Mouse (Mus musculus) embryonic facial prominence, embryonic 14.5 days (tissue): ENCODE measurements around the gene Acadm. TPM values are rescaled to one million over a fixed set of nuclear protein-coding genes. Genes with fewer than 3 reads are reported as not detected.

Experiments used
- ATAC-seq: fragments of 200-750 bp; cut with Nextera tagmentation; 2 replicates; pipeline ENCODE4 v1.8.0; 2017; ENCODE audit warnings: low read depth, moderate number of reproducible peaks, moderate TSS enrichment
- DNase-seq: peaks from one replicate; pipeline ENCODE4 v3.0.0-alpha.2; 2015; ENCODE audit warnings: low spot score
- H3K27ac ChIP-seq: fragments of 300-500 bp; sonication (generic); replicated peaks from 2 replicates; pipeline ENCODE4 v1.5.1; 2014; ENCODE audit warnings: low read depth, mild to moderate bottlenecking, low read length, moderate library complexity
- H3K27me3 ChIP-seq: fragments of 300-500 bp; sonication (generic); replicated peaks from 2 replicates; pipeline ENCODE4 v1.6.1; 2014; ENCODE audit warnings: low read length; ENCODE audit not compliant: control insufficient read depth, insufficient read depth
- H3K36me3 ChIP-seq: fragments of 300-500 bp; sonication (generic); 2 replicates; pipeline ENCODE4 v1.6.1; 2014; ENCODE audit warnings: low read length, mixed read lengths; ENCODE audit not compliant: control insufficient read depth, insufficient read depth
- H3K4me1 ChIP-seq: fragments of 300-500 bp; sonication (generic); 2 replicates; pipeline ENCODE4 v1.6.1; 2014; ENCODE audit warnings: antibody characterized with exemption, low read length; ENCODE audit not compliant: control insufficient read depth, insufficient read depth
- H3K4me2 ChIP-seq: fragments of 300-500 bp; sonication (generic); 2 replicates; pipeline ENCODE4 v1.6.1; 2014; ENCODE audit warnings: low read depth, mild to moderate bottlenecking, low read length, moderate library complexity, mixed read lengths
- H3K4me3 ChIP-seq: fragments of 300-500 bp; sonication (generic); 2 replicates; pipeline ENCODE4 v1.5.1; 2014; ENCODE audit warnings: low read depth, mild to moderate bottlenecking, low read length
- H3K9ac ChIP-seq: fragments of 300-500 bp; sonication (generic); 2 replicates; pipeline ENCODE4 v1.6.1; 2014; ENCODE audit warnings: low read depth, mild to moderate bottlenecking, low read length, moderate library complexity, mixed read lengths
- H3K9me3 ChIP-seq: fragments of 300-500 bp; sonication (generic); 2 replicates; pipeline ENCODE4 v1.6.1; 2016; ENCODE audit warnings: low read length; ENCODE audit not compliant: control insufficient read depth
- WGBS: fragments of 180-500 bp; shearing (Covaris S2); extraction: QIAGEN DNeasy Blood & Tissue Kit; methylation state at CpG from one replicate; pipeline ENCODE4 v1.1.7; 2014; 5-methylcytosine and 5-hydroxymethylcytosine counted together
- polyA plus RNA-seq: library from polyadenylated mRNA; unstranded; fragments of >200 nt; fragmentation: Nextera tagmentation; extraction: Ambion mirVana; gene quantifications from 2 replicates; pipeline ENCODE4 v1.2.1, GENCODE M21; 2014

The Acadm gene
- polyA plus RNA-seq: 79.4 and 81.1 TPM in 2 replicates

GRCm38 (mm10) chr3:153944335-153944990 lies at the start of gene Acadm:
Gene Acadm, minus strand, starts transcription at chr3:153944632.
- Histone ChIP-seq H3K9me3 (no peaks in the 10 kb centered on the region), H3K36me3 (0 out of 2 replicates have a peak, but pooled peaks cover 18% of the 10 kb centered on the region), H3K4me2 (peak within 1 kb of the TSS; percentile 68), H3K27me3 (no peaks in the 10 kb centered on the region), H3K4me3 (peak within 1 kb of the TSS; percentile 83), H3K4me1 (peaks cover 12% of the 10 kb centered on the region), H3K27ac (peak within 1 kb of the TSS; percentile 89), H3K9ac (peak within 1 kb of the TSS; percentile 76)
- 0% methylated on average over 27 of the region's 41 CpGs for WGBS
- DNase-seq (peak; percentile 99), ATAC-seq (peak; percentile 94)

- no peak overlapping the region for H3K27ac ChIP-seq
- DNase-seq (peak; percentile 36), ATAC-seq (no peak)
- no peaks in the 10 kb centered on the region for H3K9me3 ChIP-seq
- no peaks in the 10 kb centered on the region for H3K4me1 ChIP-seq
- no peak overlapping the region for H3K9ac ChIP-seq
- WGBS: 54% methylated on average over 10 of the region's 10 CpGs
- no peak overlapping the region for H3K4me3 ChIP-seq
- H3K36me3 ChIP-seq: no peaks in the 10 kb centered on the region
- no peak overlapping the region for H3K4me2 ChIP-seq
- H3K27me3 ChIP-seq: no peaks in the 10 kb centered on the region
Measured at GRCm38 (mm10) chr3:153984428-153985340, 40.3 kb upstream of the Acadm start.

DNA sequence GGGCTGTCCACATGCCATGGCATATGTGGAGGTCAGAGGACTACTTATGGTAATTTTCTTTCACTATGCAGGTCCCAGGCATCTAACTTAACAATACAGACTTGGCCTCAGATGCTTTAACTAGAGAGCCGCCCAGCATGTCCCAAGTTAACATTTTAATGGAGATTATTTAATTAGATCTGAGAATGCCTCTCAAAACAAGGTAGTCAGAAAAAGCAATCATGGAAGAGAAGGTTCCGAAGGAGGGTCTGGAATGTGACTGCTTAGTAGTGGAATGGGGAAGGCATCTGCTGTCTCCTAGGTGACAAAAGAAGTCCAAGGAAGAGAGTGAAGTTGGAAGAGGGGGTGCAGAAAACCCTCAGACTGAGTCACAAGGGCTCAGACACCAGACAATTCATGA lies 36.2 kb upstream of the Acadm start:
- H3K36me3 ChIP-seq: no peaks in the 10 kb centered on the region
- no peak overlapping the region for H3K27ac ChIP-seq
- H3K4me2 ChIP-seq: no peak overlapping the region
- DNase-seq (no peak), ATAC-seq (no peak)
- 0 out of 2 replicates have a peak, but pooled peaks cover 9% of the 10 kb centered on the region for H3K27me3 ChIP-seq
- no peaks in the 10 kb centered on the region for H3K4me1 ChIP-seq
- H3K9ac ChIP-seq: no peak overlapping the region
- no peaks in the 10 kb centered on the region for H3K9me3 ChIP-seq
- WGBS: 54% methylated on average over 2 of the region's 2 CpGs
- H3K4me3 ChIP-seq: no peak overlapping the region

DNA sequence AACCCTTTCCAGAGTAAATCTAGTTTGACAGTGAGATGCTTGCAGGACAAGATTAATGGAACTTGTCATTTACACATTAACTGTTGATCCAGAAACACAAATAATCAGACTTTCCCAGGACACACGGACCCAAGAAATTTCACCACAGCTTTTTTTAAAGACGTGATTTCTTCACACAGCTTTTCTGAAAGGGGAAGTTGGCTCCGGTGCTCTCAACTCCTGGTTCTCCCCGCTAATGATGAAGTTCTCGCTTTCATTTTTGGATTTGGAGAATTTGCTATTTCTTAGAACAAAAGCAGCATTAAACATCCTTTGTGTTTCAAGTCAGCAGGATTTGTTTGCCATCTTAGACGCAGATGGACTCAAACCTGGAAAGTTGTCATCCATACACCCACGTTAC lies 31.4 kb upstream of the Acadm start:
- Histone ChIP-seq H3K9ac (no peak overlapping the region), H3K27me3 (peaks cover 40% of the 10 kb centered on the region), H3K4me3 (no peak overlapping the region), H3K27ac (no peak overlapping the region), H3K4me1 (no peaks in the 10 kb centered on the region; the same call in none of the 2 replicates), H3K36me3 (no peaks in the 10 kb centered on the region), H3K9me3 (no peaks in the 10 kb centered on the region), H3K4me2 (no peak overlapping the region)
- DNase-seq: no peak
- no peak for ATAC-seq
- WGBS: 73% methylated on average over 7 of the region's 7 CpGs

GRCm38 (mm10) chr3:153975060-153975459 lies 30.6 kb upstream of the Acadm start:
- Histone ChIP-seq H3K9ac (no peak overlapping the region), H3K4me2 (peak overlapping the region; percentile 88; the same call in 1 of the 2 replicates), H3K9me3 (no peaks in the 10 kb centered on the region), H3K27ac (no peak overlapping the region), H3K4me1 (no peaks in the 10 kb centered on the region; the same call in none of the 2 replicates), H3K4me3 (no peak overlapping the region), H3K27me3 (peaks cover 40% of the 10 kb centered on the region), H3K36me3 (no peaks in the 10 kb centered on the region)
- ATAC-seq (no peak), DNase-seq (no peak)
- WGBS: 10% methylated on average over 6 of the region's 6 CpGs

GRCm38 (mm10) chr3:153973949-153974760 lies 29.7 kb upstream of the Acadm start:
- no peaks in the 10 kb centered on the region; the same call in none of the 2 replicates for H3K4me1 ChIP-seq
- WGBS: 4% methylated on average over 21 of the region's 21 CpGs
- H3K9ac ChIP-seq: peak overlapping the region; percentile 60
- H3K27me3 ChIP-seq: peaks cover 40% of the 10 kb centered on the region
- no peak overlapping the region for H3K27ac ChIP-seq
- peak overlapping the region; percentile 56 for H3K4me3 ChIP-seq
- no peaks in the 10 kb centered on the region for H3K36me3 ChIP-seq
- peak overlapping the region; percentile 88 for H3K4me2 ChIP-seq
- ATAC-seq (peak; percentile 44; the same call in 1 of the 2 replicates), DNase-seq (peak; percentile 16)
- no peaks in the 10 kb centered on the region for H3K9me3 ChIP-seq

DNA sequence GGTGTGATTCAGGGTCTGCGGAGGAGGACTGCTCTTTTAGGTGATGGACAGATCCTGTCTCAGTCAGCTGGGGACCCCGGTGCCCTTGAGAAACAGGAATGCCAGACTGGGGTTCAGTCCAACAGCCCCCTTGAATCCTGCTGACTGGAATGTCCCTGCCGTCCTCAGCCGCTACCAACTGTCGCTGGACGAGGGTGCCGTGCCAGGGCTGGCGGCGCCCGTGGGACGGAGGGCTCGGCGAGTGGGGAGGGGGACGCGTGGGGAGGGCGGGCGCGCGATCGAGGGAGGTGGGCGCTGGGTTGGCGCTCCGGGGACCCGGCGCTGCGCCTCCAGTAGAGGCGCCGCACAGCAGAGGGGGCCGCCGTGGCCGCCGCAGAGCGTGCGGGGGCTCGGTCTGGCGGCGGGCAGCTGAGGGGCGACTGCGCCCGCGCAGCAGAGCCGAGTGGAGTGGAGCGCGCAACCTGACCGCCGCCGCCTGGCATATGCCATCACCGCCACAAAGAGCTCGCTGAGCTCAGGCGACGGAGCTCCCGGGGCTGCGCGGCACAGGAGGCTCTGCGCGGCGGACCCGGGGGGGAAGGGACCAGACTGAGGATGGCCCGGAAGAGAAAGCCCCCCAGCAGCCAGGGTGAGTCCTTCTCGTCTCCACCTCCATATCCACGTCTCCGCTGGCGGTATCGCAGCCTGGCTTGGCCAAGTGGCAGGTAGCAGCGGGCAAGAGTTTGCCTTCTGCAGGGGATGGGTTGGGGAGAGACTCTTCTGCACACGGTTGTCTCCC lies 28.9 kb upstream of the Acadm start, which contains the start of gene Slc44a5:
Gene Slc44a5, plus strand, starts transcription at position 266 of the 778 bp plus-strand sequence.
- H3K27ac ChIP-seq: no peak within 1 kb of the TSS
- peak within 1 kb of the TSS; percentile 60 for H3K9ac ChIP-seq
- H3K36me3 ChIP-seq: no peaks in the 10 kb centered on the region
- DNase-seq: peak; percentile 54
- no peaks in the 10 kb centered on the region for H3K9me3 ChIP-seq
- peak within 1 kb of the TSS; percentile 88 for H3K4me2 ChIP-seq
- peaks cover 40% of the 10 kb centered on the region for H3K27me3 ChIP-seq
- under 1% methylated on average over 17 of the region's 66 CpGs for WGBS
- peak within 1 kb of the TSS; percentile 56 for H3K4me3 ChIP-seq
- H3K4me1 ChIP-seq: no peaks in the 10 kb centered on the region; the same call in none of the 2 replicates
- peak; percentile 86 for ATAC-seq
